In the genomic region with DNA sequence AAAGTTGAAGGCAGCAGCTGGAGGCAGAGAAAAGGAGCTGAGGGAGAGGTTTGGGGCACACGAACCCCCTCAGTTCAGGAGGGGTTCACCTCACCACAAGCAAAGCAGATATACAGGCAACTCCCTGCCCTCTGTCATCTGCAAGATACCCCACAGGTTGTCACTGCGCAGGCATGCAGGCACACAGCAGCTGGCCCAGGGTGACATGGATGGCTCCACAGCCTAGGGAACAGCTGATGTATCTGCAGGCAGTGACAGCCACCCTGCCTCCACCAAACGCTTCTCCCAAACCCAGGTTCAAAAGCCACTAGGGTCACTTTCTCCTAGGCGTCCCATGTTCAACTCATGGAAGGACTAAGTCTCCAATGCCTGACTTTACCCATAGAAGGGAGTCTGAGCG, we compare ENCODE assay signal across 11 mouse cellular contexts. TPM values are rescaled to one million over a fixed set of nuclear protein-coding genes. Genes with fewer than 3 reads are reported as not detected.
DNase-seq lines count a peak whose midpoint lies in the region; ATAC-seq and TF ChIP-seq lines count a peak whose summit lies in the region.
"Had no signal": no experiment of that assay in that cellular context is flagged by ENCODE, and none has a peak within 500 bp of the region (broad histone marks: within the 10 kb centered on the region; RNA-seq: fewer than 3 reads in every experiment).

No protein-coding gene starts in this region.

- no peak for ATAC-seq in kidney, postnatal 0 days (replicated peaks; ENCODE audit: low FRiP score, low read depth)
- no peak for ATAC-seq in embryonic facial prominence, embryonic 14.5 days (ENCODE audit: low read depth)
- no peak for ATAC-seq in hindbrain, embryonic 13.5 days (ENCODE audit: low FRiP score)
- no peak for ATAC-seq in midbrain, embryonic 13.5 days

- H3K9me3 ChIP-seq in kidney, postnatal 0 days (replicated peaks; ENCODE audit: low read length): no peaks in the 10 kb centered on the region
- no peaks in the 10 kb centered on the region for H3K9me3 ChIP-seq in embryonic facial prominence, embryonic 14.5 days (ENCODE audit: control insufficient read depth, low read length)
- no peaks in the 10 kb centered on the region for H3K9me3 ChIP-seq in hindbrain, embryonic 13.5 days
- H3K9me3 ChIP-seq in midbrain, embryonic 13.5 days: no peaks in the 10 kb centered on the region

- no peak for DNase-seq in kidney, postnatal 0 days (ENCODE audit: low spot score)
- no peak for DNase-seq in kidney, postnatal 25 days
- DNase-seq in embryonic facial prominence, embryonic 14.5 days (ENCODE audit: low spot score): no peak
- DNase-seq in urinary bladder, postnatal 10 days (ENCODE audit: low spot score): no peak
- DNase-seq in adrenal gland, postnatal 36 days: no peak
- DNase-seq in T-cell, adult 2 months (ENCODE audit: low spot score): no peak
- DNase-seq: cerebellum, adult 11 months; gastrocnemius, postnatal 10 days; thymus, adult 2 months had no signal

- H3K36me3 ChIP-seq in kidney, postnatal 0 days (ENCODE audit: insufficient read depth, low read length): no peaks in the 10 kb centered on the region
- H3K36me3 ChIP-seq in embryonic facial prominence, embryonic 14.5 days (ENCODE audit: control insufficient read depth, insufficient read depth, low read length): no peaks in the 10 kb centered on the region
- H3K36me3 ChIP-seq in hindbrain, embryonic 13.5 days: no peaks in the 10 kb centered on the region
- H3K36me3 ChIP-seq in midbrain, embryonic 13.5 days: no peaks in the 10 kb centered on the region

- peak overlapping the region; percentile 99 for H3K4me2 ChIP-seq in kidney, postnatal 0 days (ENCODE audit: low read length)
- H3K4me2 ChIP-seq in embryonic facial prominence, embryonic 14.5 days (ENCODE audit: low read depth, low read length): peak overlapping the region; percentile 96
- H3K4me2 ChIP-seq in hindbrain, embryonic 13.5 days: peak overlapping the region; percentile 95
- H3K4me2 ChIP-seq in midbrain, embryonic 13.5 days (replicated peaks): peak overlapping the region; percentile 100

- 64% methylated on average over 5 of the region's 5 CpGs for WGBS in kidney, postnatal 0 days
- 61% methylated on average over 5 of the region's 5 CpGs for WGBS in embryonic facial prominence, embryonic 14.5 days
- WGBS in hindbrain, embryonic 13.5 days: 54% methylated on average over 5 of the region's 5 CpGs
- WGBS in midbrain, embryonic 13.5 days: 50% methylated on average over 5 of the region's 5 CpGs

- H3K4me3 ChIP-seq in kidney, postnatal 0 days (replicated peaks; ENCODE audit: low read depth, low read length): peak overlapping the region; percentile 66
- peak overlapping the region; percentile 67 for H3K4me3 ChIP-seq in embryonic facial prominence, embryonic 14.5 days (ENCODE audit: low read depth, low read length)
- H3K4me3 ChIP-seq in hindbrain, embryonic 13.5 days: peak overlapping the region; percentile 49; the same call in 1 of the 2 replicates
- H3K4me3 ChIP-seq in midbrain, embryonic 13.5 days (replicated peaks): peak overlapping the region; percentile 57; the same call in 1 of the 2 replicates

- TF ChIP-seq CTCF in kidney, postnatal 0 days (IDR thresholded peaks at IDR 0.05; ENCODE audit: low read depth): no peak

- H3K27ac ChIP-seq in kidney, postnatal 0 days: no peak overlapping the region
- H3K27ac ChIP-seq in embryonic facial prominence, embryonic 14.5 days (replicated peaks; ENCODE audit: low read depth, low read length): no peak overlapping the region
- H3K27ac ChIP-seq in hindbrain, embryonic 13.5 days: no peak overlapping the region
- H3K27ac ChIP-seq in midbrain, embryonic 13.5 days: no peak overlapping the region

- H3K27me3 ChIP-seq in kidney, postnatal 0 days (ENCODE audit: insufficient read depth, low read length): peaks cover 5% of the 10 kb centered on the region; the same call in 1 of the 2 replicates
- no peaks in the 10 kb centered on the region for H3K27me3 ChIP-seq in embryonic facial prominence, embryonic 14.5 days (replicated peaks; ENCODE audit: control insufficient read depth, insufficient read depth, low read length)
- peaks cover 97% of the 10 kb centered on the region for H3K27me3 ChIP-seq in hindbrain, embryonic 13.5 days
- peaks cover 81% of the 10 kb centered on the region for H3K27me3 ChIP-seq in midbrain, embryonic 13.5 days

- H3K4me1 ChIP-seq in kidney, postnatal 0 days (replicated peaks; ENCODE audit: insufficient read depth, low read length): peaks cover 19% of the 10 kb centered on the region; the same call in 1 of the 2 replicates
- H3K4me1 ChIP-seq in embryonic facial prominence, embryonic 14.5 days (ENCODE audit: control insufficient read depth, insufficient read depth, low read length): peaks cover 32% of the 10 kb centered on the region
- peaks cover 55% of the 10 kb centered on the region for H3K4me1 ChIP-seq in hindbrain, embryonic 13.5 days (replicated peaks)
- H3K4me1 ChIP-seq in midbrain, embryonic 13.5 days (replicated peaks): peaks cover 55% of the 10 kb centered on the region

- no peak overlapping the region for H3K9ac ChIP-seq in kidney, postnatal 0 days (ENCODE audit: low read depth, low read length)
- H3K9ac ChIP-seq in embryonic facial prominence, embryonic 14.5 days (ENCODE audit: low read depth, low read length): peak overlapping the region; percentile 66; the same call in 1 of the 2 replicates
- no peak overlapping the region for H3K9ac ChIP-seq in hindbrain, embryonic 13.5 days
- no peak overlapping the region for H3K9ac ChIP-seq in midbrain, embryonic 13.5 days (replicated peaks)

RNA-seq across cellular contexts. Expression of a gene that starts 2.5 kb away (rescaled TPM):
- 18.0 and 20.8 TPM in 2 replicates for polyA plus RNA-seq in kidney, postnatal 0 days (2015; fragmentation: Nextera tagmentation; extraction: Ambion mirVana)
- 12.1 and 12.9 TPM in 2 replicates for polyA plus RNA-seq in embryonic facial prominence, embryonic 14.5 days (2014; fragmentation: Nextera tagmentation; extraction: Ambion mirVana)
- polyA plus RNA-seq in hindbrain, embryonic 13.5 days (2015; fragmentation: Nextera tagmentation; extraction: Ambion mirVana): 3.2 and 4.2 TPM in 2 replicates
- polyA plus RNA-seq in midbrain, embryonic 13.5 days (2015; fragmentation: Nextera tagmentation; extraction: Ambion mirVana): 2.2 and 3.8 TPM in 2 replicates
- total RNA-seq in adrenal gland, postnatal 36 days (2021): 1 to 10 TPM; 3.1 to 3.2 TPM
